Mouse (Mus musculus): Measurements from ENCODE around the gene Insr.

- no peak for TF ChIP-seq ZC3H11A (IDR thresholded peaks at IDR 0.05; ENCODE audit: low read depth, low read length)
- no peak for TF ChIP-seq CTCF (conservative IDR thresholded peaks at IDR 0.05 in 1 of 2, IDR thresholded peaks at IDR 0.05 in 1 of 2; ENCODE audit: low read depth in 2 of 2, low read length in 2 of 2)
- no peak for TF ChIP-seq CHD1 (IDR thresholded peaks at IDR 0.05; ENCODE audit: low read depth, low read length)
- no peak for TF ChIP-seq MYC (IDR thresholded peaks at IDR 0.05; ENCODE audit: low read depth, low read length)
- no peak for TF ChIP-seq POLR2AphosphoS2 (IDR thresholded peaks at IDR 0.05; ENCODE audit: low read depth, low read length)
- no peak for TF ChIP-seq GABPA (IDR thresholded peaks at IDR 0.05; ENCODE audit: insufficient replicate concordance, low read depth, low read length)
- no peak for TF ChIP-seq ELF1 (IDR thresholded peaks at IDR 0.05; ENCODE audit: low read depth, low read length)
- TF ChIP-seq ZMIZ1 (IDR thresholded peaks at IDR 0.05; ENCODE audit: low read depth, low read length), result no peak
- no peak for TF ChIP-seq MAFK (IDR thresholded peaks at IDR 0.05; ENCODE audit: insufficient replicate concordance, low read length)
- no peak for TF ChIP-seq HCFC1 (IDR thresholded peaks at IDR 0.05; ENCODE audit: low read depth, low read length)
- no peak for TF ChIP-seq SMC3 (IDR thresholded peaks at IDR 0.05; ENCODE audit: low read depth, low read length)
- no peak for TF ChIP-seq POLR2A (IDR thresholded peaks at IDR 0.05; ENCODE audit: low read depth, low read length)
- TF ChIP-seq MXI1 (IDR thresholded peaks at IDR 0.05; ENCODE audit: low read depth, low read length), result no peak
Observed at GRCm38 (mm10) chr8:3238792-3239191, 40.6 kb downstream of the Insr start.

Measured in CH12.LX (cell line).